Mouse (Mus musculus): Measurements from ENCODE around the gene Uba52.

GRCm38 (mm10) chr8:70538024-70538579, 27.5 kb upstream of the Uba52 start:
- TF ChIP-seq POLR2A (IDR thresholded peaks at IDR 0.05; ENCODE audit: extremely low read depth, insufficient read depth, low read length) = 0 out of 2 replicates have a peak, but pooled peaks have one; percentile 42
- no peak for TF ChIP-seq CTCF (IDR thresholded peaks at IDR 0.05; ENCODE audit: low read depth, low read length)

Data from liver, adult 2 months (tissue).